Mouse (Mus musculus): ENCODE results near the gene Alox5ap.

DNA sequence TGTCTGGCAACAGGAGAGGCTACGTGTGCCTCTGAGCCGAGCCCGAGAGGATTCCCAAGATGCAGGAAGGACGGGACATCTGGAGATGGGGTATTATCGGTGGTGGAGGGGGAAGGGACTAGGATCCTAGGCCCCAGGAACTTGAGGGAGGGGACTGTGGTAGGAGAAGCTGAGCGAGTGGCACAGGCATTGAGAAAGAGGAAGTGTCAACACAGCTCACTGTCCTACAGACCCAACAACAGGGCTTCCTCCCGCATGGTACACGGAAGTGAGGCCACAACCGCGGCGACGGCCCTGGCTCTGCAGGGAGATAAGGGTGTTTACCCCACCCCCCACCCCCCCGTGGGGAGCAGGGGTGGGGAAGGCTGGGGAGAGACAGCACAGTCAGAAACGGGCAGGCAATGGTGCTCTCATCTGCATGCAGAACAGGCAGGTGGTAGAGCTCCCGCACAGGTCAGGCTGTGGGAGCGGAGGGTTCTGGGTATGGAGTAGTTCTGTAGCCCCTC lies 18.5 kb upstream of the Alox5ap start:
- no peak for TF ChIP-seq CTCF (conservative IDR thresholded peaks at IDR 0.05; ENCODE audit: insufficient read depth, insufficient read length, low read depth, low read length)
- TF ChIP-seq POLR2A (IDR thresholded peaks at IDR 0.05; ENCODE audit: low read depth, low read length): no peak

Data from kidney, adult 2 months (tissue).